Mouse (Mus musculus): ENCODE data around the gene Hist2h2aa1. TPM values are rescaled to one million over a fixed set of nuclear protein-coding genes. Genes with fewer than 3 reads are reported as not detected.
"Not testable (repeated sequence)": the region's sequence is repeated elsewhere in the genome, so short reads cannot be mapped to it uniquely, and the experiment has no call there.

The Hist2h2aa1 gene
- total RNA-seq, 2 experiments from 2014 or later, result 2.7 TPM; not detected in 1

DNA sequence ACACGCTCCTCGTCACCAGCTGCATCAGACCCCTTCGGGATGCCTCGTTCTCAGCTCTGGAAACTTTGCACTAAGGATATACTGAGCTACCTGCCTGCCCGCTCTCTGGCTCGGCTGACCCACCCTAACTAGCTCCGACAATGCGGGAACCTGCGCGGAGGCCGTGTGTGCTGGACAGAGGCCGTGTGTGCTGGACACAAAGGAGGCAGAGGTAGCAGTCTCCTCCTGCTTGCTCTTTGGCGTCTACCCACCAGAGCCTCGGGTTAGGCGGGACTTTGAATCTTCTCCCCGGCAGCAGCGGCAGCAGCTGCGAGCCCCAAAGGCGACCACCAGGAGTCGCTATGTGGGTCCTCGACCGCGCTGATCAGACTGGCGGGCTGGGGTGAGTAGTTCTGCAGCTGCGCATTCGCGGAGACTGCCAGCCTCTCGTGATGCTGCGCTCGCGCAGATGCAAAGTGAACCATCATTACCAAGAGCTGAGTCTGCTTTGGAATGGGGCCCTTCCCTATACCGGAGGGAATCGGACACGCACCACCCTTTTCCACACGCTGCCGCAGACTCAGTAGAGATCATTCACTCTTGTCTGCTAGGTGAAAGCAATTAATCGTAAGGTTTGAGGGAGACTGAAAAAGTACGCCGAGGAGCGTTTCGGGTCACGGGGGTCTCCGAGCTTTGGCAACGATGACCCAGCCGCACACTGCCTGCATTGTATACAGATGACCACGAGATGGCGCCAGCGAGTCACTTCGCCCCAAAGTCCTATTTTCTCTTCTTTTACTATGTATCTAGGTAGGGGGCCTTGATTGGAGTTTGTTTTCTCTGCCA is 32.7 kb downstream of the Hist2h2aa1 start:
- DNase-seq, result peak; percentile 93
- peak; percentile 68 for TF ChIP-seq CTCF (IDR thresholded peaks at IDR 0.05)
- intact Hi-C loops (cut with DNase I), result loop anchor here (5.0 kb wide), 1 partner anchor 164 kb away; no protein-coding TSS in a partner anchor
- peak overlapping the region; percentile 82 for H3K4me3 ChIP-seq
- H3K27ac ChIP-seq, result peak overlapping the region; percentile 81

DNA sequence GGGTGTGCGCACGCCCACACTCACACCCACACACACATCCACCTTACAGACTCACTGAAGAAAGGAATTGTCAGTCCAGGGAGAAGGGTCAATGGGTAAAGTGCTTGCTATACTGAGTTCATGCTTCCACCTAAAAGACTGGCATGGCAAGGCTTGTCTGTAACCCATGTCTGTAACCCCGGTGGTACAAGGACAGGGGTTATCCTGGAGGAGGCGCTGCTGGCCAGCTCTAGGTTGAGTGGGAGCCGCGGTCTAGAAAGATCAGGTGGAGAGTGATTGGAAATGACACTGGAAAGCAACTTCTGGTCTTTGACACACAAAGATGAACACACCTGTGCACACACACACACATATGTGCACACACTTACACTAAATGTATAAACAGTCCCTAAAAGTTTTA is 35.4 kb downstream of the Hist2h2aa1 start:
- Histone ChIP-seq H3K27ac (no peak overlapping the region), H3K4me3 (no peak overlapping the region)
- intact Hi-C loops (cut with DNase I), result no loop called here
- no peak for DNase-seq
- no peak for TF ChIP-seq CTCF (IDR thresholded peaks at IDR 0.05)

DNA sequence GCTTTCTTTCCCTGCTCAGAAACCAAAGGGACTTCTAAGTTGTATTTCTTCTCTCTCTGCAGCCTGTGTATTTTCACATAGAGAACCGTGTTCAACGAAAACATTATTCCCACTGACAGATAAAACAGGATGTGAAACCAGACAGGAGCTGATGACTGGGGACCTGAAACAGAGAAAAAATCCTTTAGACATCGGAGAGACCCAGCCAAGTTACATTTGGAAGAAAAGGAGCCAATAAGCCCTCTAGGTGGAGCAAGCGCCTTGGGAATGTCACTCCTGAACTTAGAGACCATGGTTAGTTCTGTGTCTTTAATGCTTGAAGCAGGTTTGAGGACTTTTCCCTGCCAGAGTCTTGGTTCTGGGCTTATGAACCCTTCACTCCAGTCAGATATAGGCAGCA is 39.2 kb downstream of the Hist2h2aa1 start:
- intact Hi-C loops (cut with DNase I), result no loop called here
- no peak overlapping the region for H3K27ac ChIP-seq
- no peak for DNase-seq
- no peak overlapping the region for H3K4me3 ChIP-seq
- TF ChIP-seq CTCF (IDR thresholded peaks at IDR 0.05), result peak; percentile 39

DNA sequence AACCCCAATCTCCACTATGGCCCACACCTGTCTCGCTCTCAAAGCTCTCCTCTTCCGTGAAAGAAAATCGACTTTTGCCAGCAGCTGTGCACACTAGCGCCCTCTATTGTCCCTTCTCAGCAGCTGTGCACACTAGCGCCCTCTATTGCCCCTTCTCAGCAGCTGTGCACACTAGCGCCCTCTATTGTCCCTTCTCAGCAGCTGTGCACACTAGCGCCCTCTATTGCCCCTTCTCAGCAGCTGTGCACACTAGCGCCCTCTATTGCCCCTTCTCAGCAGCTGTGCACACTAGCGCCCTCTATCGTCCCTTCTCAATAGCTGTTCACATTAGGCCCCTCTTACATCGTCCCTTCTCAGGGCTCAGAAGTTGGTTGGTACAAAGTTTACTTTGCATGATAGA is 42.0 kb downstream of the Hist2h2aa1 start:
- intact Hi-C loops (cut with DNase I); H3K4me3 ChIP-seq; DNase-seq; H3K27ac ChIP-seq: not testable (repeated sequence)
- TF ChIP-seq CTCF (IDR thresholded peaks at IDR 0.05), result peak; percentile 59

DNA sequence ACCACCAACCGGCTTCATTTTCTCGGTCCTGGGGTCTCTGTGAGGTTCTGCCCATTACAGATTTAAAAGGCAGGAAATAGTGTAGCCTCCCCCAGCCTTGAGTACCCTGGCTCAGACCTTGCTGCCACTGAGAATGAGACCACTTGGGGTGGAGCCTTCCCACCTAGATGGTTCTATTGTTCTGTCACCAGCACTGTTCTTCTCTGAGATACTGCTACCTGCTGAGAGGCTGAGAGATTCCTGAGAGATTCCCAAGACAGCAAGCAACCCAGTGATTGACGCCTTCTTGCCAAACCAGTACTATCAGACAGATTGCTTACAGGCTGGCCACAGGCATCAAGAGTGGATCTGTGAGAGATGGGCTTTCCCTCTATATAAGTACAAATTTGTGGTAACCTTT is 43.9 kb downstream of the Hist2h2aa1 start:
- Histone ChIP-seq H3K4me3 (no peak overlapping the region), H3K27ac (no peak overlapping the region)
- no peak for TF ChIP-seq CTCF (IDR thresholded peaks at IDR 0.05)
- intact Hi-C loops (cut with DNase I), result no loop called here
- DNase-seq, result no peak

DNA sequence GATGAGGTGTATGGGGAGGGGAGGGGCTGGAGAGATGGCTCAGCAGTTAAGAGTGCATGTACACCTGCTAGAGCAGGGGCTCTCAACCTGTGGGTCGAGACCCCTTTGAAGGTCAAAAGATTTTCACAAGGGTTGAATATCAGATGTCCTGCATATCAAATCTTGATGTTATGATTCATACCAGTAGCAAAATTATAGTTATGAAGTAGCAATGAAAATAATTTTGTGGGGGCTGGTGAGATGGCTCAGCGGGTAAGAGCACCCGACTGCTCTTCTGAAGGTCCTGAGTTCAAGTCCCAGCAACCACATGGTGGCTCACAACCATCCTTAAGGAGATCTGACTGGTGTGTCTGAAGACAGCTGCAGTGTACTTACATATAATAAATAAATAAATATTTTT is 45.4 kb downstream of the Hist2h2aa1 start:
- intact Hi-C loops (cut with DNase I); H3K27ac ChIP-seq; H3K4me3 ChIP-seq; DNase-seq: not testable (repeated sequence)

DNA sequence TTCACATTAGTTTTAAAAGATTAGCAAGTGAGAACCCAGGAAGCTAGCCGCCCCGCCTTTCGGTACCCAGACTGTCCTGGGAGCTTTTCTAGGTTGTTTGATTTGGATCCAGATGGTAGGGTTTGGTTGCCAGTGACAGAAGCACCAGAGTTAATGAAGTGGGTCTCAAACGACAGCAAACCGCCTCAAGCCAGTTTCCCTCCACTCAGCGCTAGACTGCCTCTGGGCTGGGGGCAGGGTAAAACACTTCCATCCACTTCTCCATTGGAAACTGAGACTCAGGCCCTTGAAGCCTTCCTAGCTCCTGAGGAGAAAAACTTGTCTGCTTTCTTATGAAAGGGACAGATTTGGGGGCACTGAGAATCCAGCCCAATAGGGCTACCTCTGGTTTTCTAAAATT is 47.3 kb downstream of the Hist2h2aa1 start:
- TF ChIP-seq CTCF (IDR thresholded peaks at IDR 0.05), result no peak
- DNase-seq, result no peak
- intact Hi-C loops (cut with DNase I), result no loop called here
- Histone ChIP-seq H3K4me3 (no peak overlapping the region), H3K27ac (no peak overlapping the region)

DNA sequence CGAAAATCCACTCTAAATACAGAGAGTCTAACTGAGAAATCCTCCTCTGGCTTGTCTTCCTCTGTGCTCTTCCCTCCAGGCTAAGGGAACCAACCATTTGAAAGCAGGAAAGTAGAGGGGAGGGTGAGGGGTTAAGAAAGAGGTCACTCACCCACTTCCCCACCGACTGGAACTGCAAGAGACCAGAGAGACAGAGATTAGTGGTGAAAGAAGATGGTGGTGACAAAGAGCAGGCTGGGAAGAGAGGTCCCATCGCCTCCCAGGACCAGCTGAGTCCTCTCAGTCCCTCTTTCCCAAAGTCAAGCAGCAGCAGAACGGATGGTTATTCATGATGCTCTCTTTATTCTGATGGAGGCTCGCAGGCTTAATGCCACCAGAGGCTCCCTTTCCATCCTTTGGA is 48.1 kb downstream of the Hist2h2aa1 start:
- Histone ChIP-seq H3K27ac (no peak overlapping the region), H3K4me3 (peak overlapping the region; percentile 5)
- DNase-seq, result no peak
- no peak for TF ChIP-seq CTCF (IDR thresholded peaks at IDR 0.05)
- intact Hi-C loops (cut with DNase I), result no loop called here

DNA sequence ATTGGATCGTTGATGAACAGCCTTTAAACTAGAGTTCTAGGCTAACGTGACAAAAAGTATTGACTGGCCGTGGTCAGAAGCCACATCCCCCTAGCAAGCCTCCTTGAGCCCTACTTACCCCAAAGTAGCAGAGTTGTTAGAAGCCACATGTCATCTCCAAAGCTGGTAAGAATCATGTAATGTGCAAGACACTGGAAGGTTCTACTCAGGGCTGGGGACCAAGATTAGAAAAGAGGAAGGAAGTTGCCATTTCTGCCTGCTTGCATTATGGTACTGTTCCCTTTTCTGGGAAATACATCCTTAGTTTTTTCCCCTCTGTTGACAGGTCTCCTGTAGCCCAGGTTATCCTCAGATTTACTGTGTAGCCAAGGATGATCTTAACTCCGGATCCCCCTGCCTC is 48.5 kb downstream of the Hist2h2aa1 start, which contains the start of gene Fcgr1:
TSS of gene Fcgr1 (minus strand) at position 183 of the 400 bp plus-strand sequence.
- H3K4me3 ChIP-seq, result peak within 1 kb of the TSS; percentile 5
- no peak within 1 kb of the TSS for H3K27ac ChIP-seq

More for the DNA sequence above, 48.5 kb downstream of the Hist2h2aa1 start, which contains the start of gene Fcgr1:
- intact Hi-C loops (cut with DNase I), result no loop called here
- TF ChIP-seq CTCF (IDR thresholded peaks at IDR 0.05), result no peak
- DNase-seq, result no peak

Small RNA genes within 50 kb of the gene (microRNA-seq; reads per million reads assigned to microRNA genes)
- not detected for gene Gm44492
- gene Gm47311, result not detected
- gene Gm47313, result not detected

Other genes with a start within 250 kb of the Hist2h2aa1 start
- gene Plekho1, start 249.5 kb upstream of the Hist2h2aa1 start, total RNA-seq (2021), result 10 to 100 TPM; 14.2 to 19.3 TPM
- gene Vps45, start 187.0 kb upstream of the Hist2h2aa1 start, total RNA-seq (2021), result 10 to 100 TPM; 15.0 to 22.7 TPM
- 10 to 100 TPM; 54.6 to 58.3 TPM for gene Otud7b, start 141.0 kb upstream of the Hist2h2aa1 start, total RNA-seq (2021)
- 1 to 10 TPM; 1.9 to 2.5 TPM for gene Mtmr11, start 83.5 kb upstream of the Hist2h2aa1 start, total RNA-seq (2021)
- 10 to 100 TPM; 11.0 to 11.7 TPM for gene Sf3b4, start 73.2 kb upstream of the Hist2h2aa1 start, total RNA-seq (2021)
- under 1 TPM; 0.25 to 0.26 TPM for gene Sv2a, start 64.3 kb upstream of the Hist2h2aa1 start, total RNA-seq (2021)
- gene Bola1, start 25.8 kb upstream of the Hist2h2aa1 start, total RNA-seq (2021), result 10 to 100 TPM; 24.5 to 29.3 TPM
- 1 to 10 TPM in 1 of 2 experiments, under 1 TPM in 1; 0.87 to 1.2 TPM for gene Hist2h2ab, start 25.6 kb upstream of the Hist2h2aa1 start, total RNA-seq (2021)
- gene Hist2h2ac, start 24.6 kb upstream of the Hist2h2aa1 start, total RNA-seq (2021), result 10 to 100 TPM in 1 of 2 experiments, 1 to 10 TPM in 1; 8.4 to 10.2 TPM
- 1 to 10 TPM; 5.2 to 6.1 TPM for gene Hist2h2be, start 24.4 kb upstream of the Hist2h2aa1 start, total RNA-seq (2021)
- gene Hist2h3c2, start 6.4 kb upstream of the Hist2h2aa1 start, total RNA-seq (2021), result 1 to 10 TPM; 5.4 to 5.6 TPM
- 100 to 1,000 TPM; 172 to 190 TPM for gene Hist2h2aa2, start 5.2 kb upstream of the Hist2h2aa1 start, total RNA-seq (2021)
- not detected for gene Hist2h3c1, start 1.2 kb downstream of the Hist2h2aa1 start, total RNA-seq (2021)
- 1 to 10 TPM; 5.7 to 6.6 TPM for gene Hist2h4, start 17.8 kb downstream of the Hist2h2aa1 start, total RNA-seq (2021)
- 10 to 100 TPM in 1 of 2 experiments, 1 to 10 TPM in 1; 7.7 to 11.5 TPM for gene Hist2h3b, start 23.2 kb downstream of the Hist2h2aa1 start, total RNA-seq (2021)
- gene Hist2h2bb, start 24.3 kb downstream of the Hist2h2aa1 start, total RNA-seq (2021), result 10 to 100 TPM; 18.6 to 24.8 TPM
- gene Fcgr1, start 48.5 kb downstream of the Hist2h2aa1 start, total RNA-seq (2021), result under 1 TPM in 1 of 2 experiments, not detected in 1; 0.20 TPM
- gene BC107364, start 206.8 kb downstream of the Hist2h2aa1 start, total RNA-seq (2021), result not detected

Measured in gastrocnemius, adult 2 months (tissue).